Mouse (Mus musculus) left cerebral cortex, adult 8-10 months (tissue): Measurements from ENCODE around the gene Rsad1. TPM values are rescaled to one million over a fixed set of nuclear protein-coding genes. Genes with fewer than 3 reads are reported as not detected.

Source experiments
- DNase-seq, 2 experiments: peaks; one replicate each; pipeline ENCODE4 v3.0.0; 2022; ENCODE audit warnings: low spot score in 2 of 2
- total RNA-seq, 4 experiments: library from RNA; stranded (reverse); gene quantifications; 2 replicates each; pipeline ENCODE4 v1.2.4; 2022

Gene Rsad1
- 10 to 100 TPM; 13.8 to 19.5 (median 16.1) TPM for total RNA-seq

DNA sequence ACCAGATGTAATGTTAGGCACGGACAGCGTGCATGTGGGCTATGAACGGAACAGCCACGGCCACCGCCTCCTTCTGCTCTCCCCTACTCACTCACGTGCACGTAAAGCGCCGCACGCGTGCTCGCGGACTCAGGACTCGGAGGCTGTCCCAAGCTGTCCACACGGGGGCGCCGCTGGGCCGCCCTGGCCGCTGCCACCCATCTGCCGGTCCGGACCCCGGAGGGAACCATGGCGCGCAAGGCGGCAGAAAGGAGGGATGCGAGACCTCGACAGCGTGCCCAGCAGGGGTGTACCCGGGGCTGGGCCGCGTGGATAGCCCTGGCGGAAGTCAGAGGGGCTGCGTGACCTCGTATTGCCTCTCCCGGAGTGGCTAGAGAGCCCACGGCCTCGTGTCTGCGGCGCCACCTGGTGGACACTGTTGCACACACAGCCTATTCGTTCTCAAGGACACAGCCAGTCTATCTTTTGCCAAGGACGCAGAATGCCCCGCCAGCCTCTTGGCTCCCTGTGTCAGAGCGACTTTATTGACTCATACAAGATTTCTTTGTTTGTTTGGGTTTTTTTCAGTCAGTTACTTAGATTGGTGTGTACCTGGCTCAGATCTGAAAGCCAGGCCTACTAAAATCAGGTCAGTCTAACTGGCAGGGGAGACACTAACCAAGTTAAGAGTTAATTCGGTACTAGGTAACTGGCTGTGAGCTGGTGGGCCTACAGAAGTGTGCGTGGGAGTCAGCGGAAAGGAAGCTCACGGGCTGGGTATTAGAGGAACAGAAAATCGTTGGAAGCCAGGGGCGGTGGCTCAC, at the start of gene Rsad1:
Gene Rsad1 (minus strand): TSS at position 368 of the 803 bp plus-strand sequence.
- peak; percentile 92 to 99 for DNase-seq

DNA sequence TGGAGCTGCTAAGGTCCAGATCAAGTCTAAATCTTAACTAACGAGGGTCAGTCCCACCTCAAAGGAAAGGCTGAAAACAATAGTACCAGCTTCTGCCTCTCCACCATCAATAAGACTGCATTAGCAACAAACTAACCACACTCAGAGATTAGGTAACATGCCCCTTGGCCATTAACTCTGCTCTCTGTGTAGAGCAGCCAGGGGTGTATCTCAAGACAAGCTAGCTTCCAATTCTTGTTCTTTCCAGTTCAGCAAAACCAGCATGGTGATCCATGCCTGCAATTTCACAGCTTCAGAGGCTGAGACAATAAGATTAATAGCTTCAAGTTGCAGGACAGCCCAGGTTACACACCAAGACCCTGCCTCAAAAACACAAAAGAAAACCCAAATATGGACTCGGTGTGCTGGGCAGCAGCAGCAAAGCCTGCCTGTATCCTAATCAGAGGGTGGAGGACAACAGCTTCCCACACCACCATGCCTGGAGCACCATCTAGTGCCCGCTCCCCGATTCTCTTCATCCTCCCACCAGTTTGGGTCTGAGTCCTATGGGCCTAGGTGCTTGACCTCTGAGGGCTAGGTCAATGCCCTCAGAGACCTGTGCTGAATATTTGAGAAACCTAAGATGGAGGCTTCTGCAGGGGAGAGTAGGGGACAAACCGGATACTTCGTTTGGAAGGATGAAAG, 49.5 kb upstream of the Rsad1 start:
- no peak for DNase-seq

DNA sequence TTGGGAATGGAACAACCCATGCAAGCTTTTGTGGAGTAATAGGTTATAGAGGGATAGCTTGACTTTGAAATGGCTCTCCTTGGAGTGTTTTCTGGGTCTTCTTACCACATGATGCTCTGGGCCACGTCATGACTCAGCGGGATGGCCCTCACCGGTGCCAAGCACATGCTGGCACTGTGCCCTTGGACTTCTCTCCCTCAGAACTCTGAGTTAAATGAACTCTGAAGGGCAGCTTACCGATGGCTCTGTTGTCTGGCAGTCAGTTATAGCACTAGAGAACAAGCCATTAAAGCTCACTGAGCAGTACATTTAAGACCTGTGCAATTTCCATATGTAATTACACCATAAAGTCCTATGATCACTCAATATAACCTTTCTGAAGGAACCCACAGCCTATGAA, 48.3 kb upstream of the Rsad1 start:
- no peak for DNase-seq

DNA sequence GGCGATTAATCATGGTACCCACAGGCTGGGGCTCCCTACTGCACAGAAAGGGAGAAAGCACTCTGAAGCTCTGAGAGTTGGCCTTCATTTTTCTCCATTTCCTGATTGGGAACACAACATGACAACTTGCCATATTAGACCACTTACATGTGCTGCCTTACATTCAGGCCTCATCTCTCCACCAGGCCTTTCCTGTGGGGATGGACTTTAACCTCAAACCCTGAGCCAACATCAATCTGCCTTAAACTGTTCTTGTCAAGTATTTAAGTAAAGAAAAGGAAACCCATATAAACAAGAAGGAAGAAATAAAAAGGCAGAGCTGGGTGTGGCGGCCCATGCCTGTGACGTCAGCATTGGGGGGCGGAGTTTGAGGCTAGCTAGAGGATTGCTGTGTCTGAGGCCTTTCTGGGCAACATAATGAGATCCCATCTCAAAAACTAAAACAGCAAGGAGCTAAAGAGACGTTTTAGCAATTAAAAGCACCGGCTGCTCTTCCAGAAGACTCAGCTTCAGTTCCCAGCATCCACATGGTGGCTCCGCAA, 47.3 kb upstream of the Rsad1 start:
- no peak for DNase-seq

DNA sequence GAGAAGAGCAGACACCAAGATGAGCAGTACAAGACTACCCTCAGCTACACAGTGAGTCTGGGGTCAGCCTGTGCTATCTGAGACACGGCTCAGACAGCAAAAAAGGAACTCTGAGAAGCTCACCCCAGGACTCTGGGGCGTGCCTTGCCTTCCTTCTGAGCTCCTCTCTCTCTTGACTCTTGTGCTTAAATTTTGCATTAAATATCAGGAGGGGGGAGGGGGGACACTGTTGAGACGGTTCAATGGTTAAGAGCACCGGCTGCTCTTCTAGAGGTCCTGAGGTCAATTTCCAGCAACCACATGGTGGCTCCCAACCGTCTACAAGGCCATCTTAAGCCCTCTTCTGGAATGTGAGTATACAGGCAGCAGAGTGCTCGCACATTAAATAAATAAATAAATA, 38.5 kb upstream of the Rsad1 start:
- DNase-seq: no peak

DNA sequence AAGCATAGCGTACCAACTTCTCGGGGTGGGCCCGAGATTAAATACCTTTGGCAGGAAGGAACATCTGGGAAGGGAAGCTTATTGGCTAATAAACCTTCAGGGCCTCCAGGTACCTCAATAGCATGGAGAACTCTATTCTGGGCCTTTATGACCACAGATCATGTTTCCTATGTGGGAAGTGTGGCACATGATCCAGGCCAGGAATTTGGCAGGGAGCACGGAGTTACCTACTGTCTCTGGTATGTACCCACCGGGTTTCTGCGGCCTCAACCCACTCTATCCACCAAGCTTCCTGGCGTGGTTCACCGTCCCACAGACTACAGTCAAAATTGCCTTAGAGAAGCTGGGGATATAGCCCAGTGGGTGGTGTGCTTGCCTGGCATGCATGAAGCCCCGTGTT, 36.0 kb upstream of the Rsad1 start:
- DNase-seq: no peak

DNA sequence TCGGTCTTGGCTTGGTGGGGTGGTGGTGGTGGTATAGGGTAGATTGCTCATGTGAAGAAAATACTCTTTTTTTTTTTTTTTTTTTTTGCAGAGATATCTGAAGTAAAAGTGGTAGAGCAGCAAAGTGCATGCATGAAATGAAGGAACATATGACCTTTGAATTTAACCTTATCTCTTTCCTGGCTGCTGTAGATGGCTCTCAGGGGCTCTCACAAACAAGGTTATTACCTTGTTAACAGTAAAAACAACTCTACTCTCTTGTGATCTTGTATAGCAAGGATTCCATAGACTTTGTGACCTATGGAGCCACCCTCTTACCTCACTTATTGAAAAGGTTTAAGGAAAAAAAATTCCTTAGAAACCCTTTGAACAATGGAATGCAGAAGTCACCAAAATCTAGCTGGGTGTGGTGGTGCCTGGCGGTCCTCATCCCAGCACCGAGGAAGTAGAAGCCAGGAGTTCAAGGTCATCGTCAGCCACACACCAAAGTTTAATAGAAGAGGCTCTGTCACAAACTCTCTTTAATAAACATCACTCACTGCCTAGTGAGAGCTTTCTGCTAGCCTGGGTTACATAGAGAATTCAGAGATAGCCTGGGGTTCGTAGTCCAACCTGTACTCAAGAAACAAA, 31.2 kb upstream of the Rsad1 start:
- DNase-seq: no peak

DNA sequence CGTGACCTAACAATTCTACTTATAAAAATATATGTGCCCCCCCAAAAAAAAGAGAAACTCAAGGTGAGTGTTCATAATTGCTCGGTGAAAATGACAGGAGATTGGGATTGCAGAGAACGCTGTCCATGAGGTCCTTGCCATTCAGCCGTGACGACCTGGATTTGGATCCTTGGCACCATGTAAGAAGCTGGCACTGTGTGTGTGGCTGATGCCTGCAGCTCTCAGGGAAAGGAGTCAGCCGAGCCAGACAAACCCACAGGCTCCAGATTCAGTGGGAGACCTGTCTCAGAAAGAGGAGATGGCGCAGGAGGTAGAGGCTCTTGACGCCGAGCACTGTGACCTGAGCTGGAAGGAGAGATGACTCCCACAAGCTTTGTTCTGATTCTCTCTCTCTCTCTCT, 27.3 kb upstream of the Rsad1 start:
- DNase-seq: no peak

DNA sequence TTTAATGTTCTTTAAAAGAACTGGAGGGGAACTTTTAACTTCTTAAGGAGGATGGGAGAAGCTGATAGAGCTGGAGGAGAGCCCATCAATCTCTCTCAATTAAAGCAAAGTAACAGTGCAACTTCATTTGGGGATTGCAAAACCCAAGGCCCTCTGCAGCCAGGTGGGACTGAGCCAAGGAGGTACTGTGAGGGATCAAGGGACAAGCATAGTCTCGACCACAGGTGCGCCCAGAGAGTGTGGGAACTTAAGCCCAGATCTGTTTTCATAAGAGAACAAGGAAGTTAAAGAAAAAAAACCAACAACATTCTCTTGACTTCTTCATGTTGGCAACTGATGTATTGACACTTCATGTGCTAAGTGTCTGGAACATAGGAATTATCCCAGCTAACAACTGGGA, 26.0 kb upstream of the Rsad1 start:
- DNase-seq: no peak

DNA sequence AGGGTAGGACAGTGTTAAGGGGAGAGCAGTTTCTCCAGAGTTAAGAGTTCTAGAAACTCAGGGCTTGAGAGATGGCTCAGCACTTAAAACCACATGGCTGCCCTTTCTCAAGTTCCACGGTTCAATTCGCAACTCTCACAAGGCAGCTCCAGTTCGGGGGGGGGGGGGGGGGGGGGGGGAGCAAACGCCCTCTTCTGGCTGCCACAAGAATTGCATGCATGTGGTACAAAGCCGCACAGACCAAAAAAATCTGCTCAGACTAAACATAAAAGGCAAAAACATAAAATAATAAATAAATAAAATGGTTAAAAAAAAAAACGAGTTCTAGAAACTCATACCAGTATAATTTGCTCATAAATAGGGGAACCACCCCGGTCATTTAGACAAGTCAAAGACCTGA, 25.5 kb upstream of the Rsad1 start:
- no peak for DNase-seq

DNA sequence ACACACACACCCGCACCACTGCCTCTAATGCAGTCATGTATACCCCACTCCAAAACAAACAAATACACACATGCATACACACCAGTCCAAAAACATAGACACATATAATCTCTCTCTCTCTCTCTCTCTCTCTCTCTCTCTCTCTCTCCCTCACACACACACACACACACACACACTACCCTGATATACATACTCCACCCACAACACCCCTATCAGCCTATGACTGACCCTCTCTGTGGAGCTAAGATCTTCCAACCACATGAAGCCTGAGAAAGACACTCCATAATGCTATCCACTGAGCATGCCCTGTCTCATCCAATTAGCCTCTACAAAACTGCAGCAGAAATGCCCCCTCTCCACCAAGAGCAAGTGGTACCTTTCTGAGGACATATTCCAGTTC, 22.8 kb upstream of the Rsad1 start:
- no peak for DNase-seq

DNA sequence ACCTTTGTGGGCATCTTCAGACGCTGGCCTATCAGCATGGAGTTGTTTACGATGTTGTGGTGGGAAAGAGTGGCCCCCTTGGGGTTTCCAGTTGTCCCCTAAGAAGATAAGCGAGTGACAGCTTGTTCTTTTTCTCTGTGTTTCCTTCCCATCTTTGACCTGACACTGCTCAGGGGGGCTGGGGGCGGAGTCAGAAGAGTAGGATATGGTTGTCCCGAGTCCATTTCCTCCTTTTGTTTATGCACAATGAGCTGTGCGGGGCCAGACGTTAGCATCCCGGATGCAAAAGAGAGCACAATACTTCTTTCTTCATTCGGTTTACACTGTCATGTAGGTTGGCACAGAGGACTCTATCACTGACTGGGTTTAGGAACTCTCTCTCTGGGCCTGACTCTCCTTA, 21.6 kb upstream of the Rsad1 start:
- no peak for DNase-seq

DNA sequence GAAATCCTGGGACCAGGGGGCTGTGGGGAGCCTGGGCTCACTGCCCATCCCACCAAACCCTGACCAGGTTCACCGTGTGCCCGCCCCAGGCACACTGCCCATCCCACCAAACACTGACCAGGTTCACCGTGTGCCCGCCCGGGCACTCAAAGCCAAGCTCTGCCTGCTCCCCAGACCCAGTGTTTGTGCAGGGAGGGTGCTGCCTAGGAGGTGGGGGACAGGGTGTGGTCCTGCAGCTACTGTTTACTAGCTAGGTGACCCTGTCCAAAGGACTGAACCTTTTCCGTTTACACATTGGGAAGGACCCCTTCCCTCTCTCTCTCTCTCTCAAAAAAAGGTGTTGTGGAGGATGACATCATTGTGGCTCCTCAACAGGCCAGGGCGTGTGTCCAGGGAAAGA, 18.3 kb upstream of the Rsad1 start:
- no peak for DNase-seq

DNA sequence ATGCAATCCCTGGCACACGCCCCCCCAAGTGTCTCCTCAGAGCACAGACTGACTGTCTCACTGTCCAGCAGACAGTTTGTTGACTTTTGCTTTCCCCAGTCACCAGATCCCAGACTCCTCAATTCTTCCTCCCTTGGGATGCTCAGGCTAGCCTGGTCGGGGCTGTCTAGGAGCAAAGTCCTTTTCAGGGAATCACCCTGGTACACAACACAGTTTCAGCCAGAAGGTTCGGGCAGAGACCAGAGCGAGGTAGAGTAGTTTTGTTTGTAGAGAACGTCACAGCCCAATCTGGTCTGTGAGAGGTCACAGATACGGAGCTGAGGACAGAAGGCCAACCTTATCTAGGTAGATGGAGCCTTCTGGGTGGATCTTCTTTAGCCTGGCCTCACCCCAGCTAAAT, 17.5 kb upstream of the Rsad1 start:
- DNase-seq: no peak

DNA sequence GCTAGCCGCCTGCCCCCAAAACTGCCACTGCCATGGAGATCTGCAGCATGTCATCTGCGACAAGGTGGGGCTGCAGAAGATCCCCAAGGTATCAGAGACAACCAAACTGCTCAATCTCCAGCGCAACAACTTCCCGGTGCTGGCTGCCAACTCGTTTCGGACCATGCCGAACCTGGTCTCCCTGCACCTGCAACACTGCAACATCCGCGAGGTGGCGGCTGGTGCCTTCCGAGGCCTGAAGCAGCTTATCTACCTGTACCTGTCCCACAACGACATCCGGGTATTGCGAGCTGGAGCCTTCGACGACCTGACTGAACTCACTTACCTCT, 16.1 kb upstream of the Rsad1 start:
- no peak for DNase-seq

DNA sequence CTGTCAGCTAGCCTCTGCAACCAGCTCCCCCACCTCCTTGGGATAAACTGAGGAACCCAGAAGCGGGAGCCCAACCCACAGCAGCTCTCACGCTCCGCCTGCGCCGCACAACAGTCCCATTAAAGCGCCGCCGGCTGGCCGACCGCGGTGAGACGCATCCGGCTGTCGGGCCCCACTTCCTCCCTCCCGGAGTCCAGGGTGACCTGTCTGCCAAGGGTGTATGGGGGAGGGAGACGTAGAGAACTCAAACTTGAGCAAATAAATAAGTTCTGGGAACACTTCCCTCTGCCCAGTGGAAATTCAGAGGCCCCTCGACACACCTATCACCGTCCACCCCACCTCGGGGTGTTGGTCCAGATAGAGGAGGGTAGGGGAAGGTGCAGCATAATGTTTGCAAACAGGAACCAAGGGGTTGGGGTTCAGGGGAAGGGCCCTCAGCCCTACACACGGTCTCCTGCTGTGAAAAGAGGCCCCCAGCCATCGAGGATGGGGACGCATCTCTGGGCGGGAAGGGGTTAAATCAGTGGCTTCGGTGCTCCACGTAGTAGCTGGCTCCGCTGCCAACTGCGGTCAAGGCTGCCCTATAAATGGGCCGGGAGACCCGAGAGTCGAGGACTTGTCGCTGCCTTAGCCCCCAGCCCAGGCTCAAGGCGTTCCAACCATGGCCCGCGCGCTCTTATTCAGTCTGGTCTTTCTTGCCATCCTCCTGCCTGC, 15.5 kb upstream of the Rsad1 start, which contains the start of gene Chad:
Gene Chad (plus strand): TSS at position 611 of the 714 bp plus-strand sequence.
- no peak for DNase-seq

DNA sequence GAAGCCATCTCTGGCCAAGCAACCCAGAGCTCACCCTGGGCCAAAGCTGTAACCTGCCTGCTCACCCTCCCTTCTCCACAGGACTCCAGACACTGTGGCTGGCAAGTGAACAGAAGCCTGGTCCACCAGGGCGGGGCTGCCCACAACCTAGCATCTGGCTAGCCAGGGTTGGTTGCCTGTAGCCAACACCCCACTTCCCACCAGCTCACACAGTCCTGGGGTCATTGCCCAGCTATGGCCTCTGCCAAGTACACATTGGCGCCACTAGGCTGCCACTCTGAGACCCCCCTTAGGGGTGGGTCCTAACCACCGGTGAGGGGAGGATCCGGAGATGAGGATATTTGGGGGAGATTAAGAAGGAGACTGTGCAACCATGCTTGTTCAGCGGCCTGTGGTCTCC, 14.8 kb upstream of the Rsad1 start:
- DNase-seq: no peak

DNA sequence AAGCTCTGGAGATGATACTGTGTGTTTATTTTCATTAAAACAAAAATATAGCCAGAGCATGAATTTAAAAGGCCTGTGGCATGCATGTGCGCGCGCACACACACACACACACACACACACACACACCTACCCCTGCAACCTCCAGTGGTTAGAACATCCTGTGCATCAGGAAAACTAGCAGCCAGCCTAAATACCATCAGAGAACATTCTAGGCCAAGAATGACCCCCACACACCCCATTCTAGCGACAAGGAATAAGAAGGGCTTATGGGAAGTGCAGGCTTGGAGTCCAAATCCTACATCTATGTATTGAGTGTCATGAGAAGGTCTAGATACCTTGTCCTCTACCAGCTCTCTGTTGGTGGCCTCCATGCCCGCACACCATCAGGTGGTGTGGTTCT, 14.3 kb upstream of the Rsad1 start:
- DNase-seq: no peak

DNA sequence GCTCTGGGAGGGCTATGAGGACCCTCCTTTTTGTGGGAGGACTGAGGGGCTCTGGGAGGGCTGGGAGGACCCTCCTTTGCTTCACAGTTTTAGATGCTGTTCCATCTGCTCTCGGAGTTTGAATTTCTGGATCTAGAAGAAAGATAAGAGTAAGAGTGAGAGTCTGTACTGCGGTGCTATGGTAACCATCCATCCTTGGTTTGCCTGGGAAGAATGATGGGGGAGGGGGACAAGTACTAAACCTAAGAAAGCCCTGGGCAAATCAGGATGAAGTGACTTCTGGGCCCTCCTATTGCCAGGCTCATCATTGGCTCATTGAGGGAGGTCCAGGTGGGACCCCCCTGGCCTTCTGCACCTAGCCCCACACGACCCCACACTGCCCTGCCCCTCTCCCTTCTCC, 9.2 kb upstream of the Rsad1 start:
- no peak for DNase-seq

DNA sequence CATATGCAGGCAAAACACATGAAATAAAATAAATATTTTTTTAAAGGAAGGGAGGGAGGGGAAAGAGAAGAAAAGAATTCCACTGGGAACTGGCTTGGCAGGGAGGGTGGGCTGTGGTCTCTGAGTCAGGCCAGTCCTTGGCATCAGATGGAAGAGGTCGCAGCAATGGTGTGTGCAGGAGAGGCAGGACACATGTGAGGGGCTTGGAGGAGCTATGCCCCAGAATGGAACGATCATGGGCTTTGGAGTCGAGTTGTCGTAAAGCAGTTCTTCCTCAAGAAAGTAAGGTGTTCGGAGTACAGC, 1.3 kb upstream of the Rsad1 start:
- no peak for DNase-seq

DNA sequence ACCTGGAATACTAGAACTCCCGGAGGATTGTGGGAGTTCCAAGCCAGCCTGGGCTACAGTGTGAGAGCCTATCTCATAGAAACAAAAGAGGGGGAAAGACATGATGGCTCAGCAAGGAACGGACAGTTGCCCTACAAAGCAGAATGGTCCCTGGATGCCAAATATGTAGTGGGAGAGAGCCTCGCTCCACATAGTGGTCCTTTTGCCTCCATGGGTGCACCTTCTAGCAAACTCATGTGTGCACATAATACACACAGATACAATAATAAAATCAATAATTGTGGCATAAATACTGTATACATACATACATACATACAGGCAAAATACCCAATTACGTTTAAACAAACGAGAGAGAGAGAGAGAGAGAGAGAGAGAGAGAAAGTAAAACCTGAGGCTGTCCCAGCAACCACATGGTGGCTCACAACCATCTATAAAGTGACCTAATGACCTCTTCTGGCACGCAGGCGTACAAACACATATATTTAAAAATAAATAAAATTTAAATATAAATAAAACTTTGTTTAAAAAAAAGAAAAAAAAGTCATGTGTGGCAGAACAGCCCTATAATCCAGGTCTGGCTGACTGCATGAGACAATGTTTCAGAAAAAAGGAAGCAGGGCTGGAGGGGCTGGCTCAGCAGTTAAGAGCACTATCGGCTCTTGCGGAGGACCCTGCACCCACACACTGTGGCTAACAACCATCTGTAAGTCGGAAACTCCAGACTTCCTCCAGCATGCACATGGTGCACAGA, 811 bp upstream of the Rsad1 start:
- DNase-seq: peak in 1 of 2 experiments; percentile 52
